16 mouse cellular contexts compared by ENCODE assay signal in genomic region chr2:21059618-21060346, GRCm38 (mm10).
DNase-seq lines count a peak whose midpoint lies in the region; ATAC-seq and TF ChIP-seq lines count a peak whose summit lies in the region.
"Had no signal": no experiment of that assay in that cellular context is flagged by ENCODE, and none has a peak within 500 bp of the region (broad histone marks: within the 10 kb centered on the region; RNA-seq: fewer than 3 reads in every experiment).

No protein-coding gene starts in this region.

- no peak overlapping the region for H3K27ac ChIP-seq in CH12.LX (ENCODE audit: insufficient read depth, low read depth)
- H3K27ac ChIP-seq in embryonic facial prominence, embryonic 10.5 days (replicated peaks) = peak overlapping the region; percentile 57
- peak overlapping the region; percentile 83 for H3K27ac ChIP-seq in hindbrain, embryonic 11.5 days (ENCODE audit: low read depth, low read length)
- H3K27ac ChIP-seq in midbrain, embryonic 13.5 days = peak overlapping the region; percentile 90
- H3K27ac ChIP-seq: lung, embryonic 15.5 days; stomach, postnatal 0 days had no signal

- in situ Hi-C loops in CH12.LX (cut with MboI; ENCODE audit: low pct_ligation_motif_present, low pct_unique_long_range_greater_than_20kb, low sequenced_read_pairs) = no loop called here

- no peak for TF ChIP-seq RAD21 in CH12.LX (IDR thresholded peaks at IDR 0.05; ENCODE audit: low read depth, low read length)

- ATAC-seq in hindbrain, embryonic 11.5 days (ENCODE audit: low FRiP score) = peak; percentile 64
- peak; percentile 67 for ATAC-seq in midbrain, embryonic 13.5 days
- ATAC-seq: CD4-positive, CD25-positive, alpha-beta regulatory T cell, adult 4 months had no signal

- H3K36me3 ChIP-seq in CH12.LX (replicated peaks in 1 of 2; ENCODE audit: control insufficient read depth in 1 of 2, insufficient read depth in 1 of 2, low read length in 1 of 2) = no peaks in the 10 kb centered on the region
- no peaks in the 10 kb centered on the region for H3K36me3 ChIP-seq in embryonic facial prominence, embryonic 10.5 days (replicated peaks)
- no peaks in the 10 kb centered on the region for H3K36me3 ChIP-seq in hindbrain, embryonic 11.5 days (ENCODE audit: control insufficient read depth, insufficient read depth, low read length)
- H3K36me3 ChIP-seq in midbrain, embryonic 13.5 days = no peaks in the 10 kb centered on the region
- H3K36me3 ChIP-seq: lung, embryonic 15.5 days had no signal

- no peak for TF ChIP-seq POLR2A in CH12.LX (IDR thresholded peaks at IDR 0.05; ENCODE audit: low read depth, low read length)

- no peak for TF ChIP-seq EP300 in CH12.LX (IDR thresholded peaks at IDR 0.05; ENCODE audit: low read length)

- H3K4me2 ChIP-seq in CH12.LX (ENCODE audit: insufficient read depth, low read depth, poor library complexity, severe bottlenecking) = peak overlapping the region; percentile 13; the same call in 1 of the 2 replicates
- no peak overlapping the region for H3K4me2 ChIP-seq in hindbrain, embryonic 11.5 days (replicated peaks; ENCODE audit: low read depth, low read length)
- peak overlapping the region; percentile 17; the same call in 1 of the 2 replicates for H3K4me2 ChIP-seq in midbrain, embryonic 13.5 days (replicated peaks)
- H3K4me2 ChIP-seq: lung, embryonic 15.5 days had no signal

- WGBS in embryonic facial prominence, embryonic 10.5 days = 29% methylated on average over 3 of the region's 3 CpGs
- 20% methylated on average over 3 of the region's 3 CpGs for WGBS in hindbrain, embryonic 11.5 days
- 7% methylated on average over 3 of the region's 3 CpGs for WGBS in midbrain, embryonic 13.5 days

- no peak overlapping the region for H3K9ac ChIP-seq in CH12.LX (ENCODE audit: insufficient read depth, low read depth)
- H3K9ac ChIP-seq in hindbrain, embryonic 11.5 days (ENCODE audit: low read depth, low read length) = no peak overlapping the region
- no peak overlapping the region for H3K9ac ChIP-seq in midbrain, embryonic 13.5 days (replicated peaks)
- H3K9ac ChIP-seq: lung, embryonic 15.5 days had no signal

- dilution Hi-C loops in CH12.LX (cut with MboI; ENCODE audit: extremely low pct_ligation_motif_present, extremely low pct_unique_long_range_greater_than_20kb, low sequenced_read_pairs) = no loop called here

- DNase-seq in CH12.LX (ENCODE audit: extremely low read depth) = no peak
- DNase-seq in embryonic facial prominence, embryonic 10.5 days (ENCODE audit: low spot score) = no peak
- DNase-seq in hindbrain, embryonic 11.5 days (ENCODE audit: low spot score) = peak; percentile 54
- no peak for DNase-seq in kidney, postnatal 4 days
- no peak for DNase-seq in cerebellum, adult 11 months
- DNase-seq in layer of hippocampus, adult 18-20 months (ENCODE audit: low spot score in 2 of 2) = no peak
- DNase-seq in layer of hippocampus, postnatal 36 days = no peak
- DNase-seq: adrenal gland, postnatal 36 days; cerebellum, postnatal 36 days; kidney, adult 11 months; spleen, adult 18-20 months; thymus, postnatal 36 days had no signal

- no peaks in the 10 kb centered on the region for H3K9me3 ChIP-seq in CH12.LX (replicated peaks; ENCODE audit: low read length)
- H3K9me3 ChIP-seq in embryonic facial prominence, embryonic 10.5 days = no peaks in the 10 kb centered on the region
- H3K9me3 ChIP-seq in hindbrain, embryonic 11.5 days (ENCODE audit: control insufficient read depth, low read length) = no peaks in the 10 kb centered on the region
- H3K9me3 ChIP-seq in midbrain, embryonic 13.5 days = no peaks in the 10 kb centered on the region
- H3K9me3 ChIP-seq: lung, embryonic 15.5 days had no signal

- peaks cover 8 to 9% of the 10 kb centered on the region in 2 experiments; a peak in 3 of 4 replicates for H3K4me1 ChIP-seq in CH12.LX (ENCODE audit: control insufficient read depth in 1 of 2, insufficient read depth in 2 of 2)
- peaks cover 14% of the 10 kb centered on the region for H3K4me1 ChIP-seq in embryonic facial prominence, embryonic 10.5 days
- H3K4me1 ChIP-seq in hindbrain, embryonic 11.5 days (replicated peaks; ENCODE audit: control insufficient read depth, insufficient read depth, low read length) = no peaks in the 10 kb centered on the region
- H3K4me1 ChIP-seq in midbrain, embryonic 13.5 days (replicated peaks) = peaks cover 23% of the 10 kb centered on the region

- no peak for TF ChIP-seq CTCF in CH12.LX (conservative IDR thresholded peaks at IDR 0.05 in 1 of 2, IDR thresholded peaks at IDR 0.05 in 1 of 2; ENCODE audit: low read depth in 2 of 2, low read length in 2 of 2)

- no peaks in the 10 kb centered on the region for H3K27me3 ChIP-seq in CH12.LX (replicated peaks)
- H3K27me3 ChIP-seq in embryonic facial prominence, embryonic 10.5 days (replicated peaks; ENCODE audit: low read depth, poor library complexity, severe bottlenecking) = no peaks in the 10 kb centered on the region
- H3K27me3 ChIP-seq in hindbrain, embryonic 11.5 days (ENCODE audit: control insufficient read depth, insufficient read depth, low read length) = no peaks in the 10 kb centered on the region
- no peaks in the 10 kb centered on the region for H3K27me3 ChIP-seq in midbrain, embryonic 13.5 days
- H3K27me3 ChIP-seq: lung, embryonic 15.5 days had no signal

- no peaks in the 10 kb centered on the region for H3K79me2 ChIP-seq in CH12.LX (replicated peaks; ENCODE audit: control insufficient read depth, extremely low read depth, insufficient read depth, poor library complexity, severe bottlenecking)

- no peak overlapping the region for H3K4me3 ChIP-seq in CH12.LX (replicated peaks in 1 of 3; ENCODE audit: low read depth in 2 of 3, low read length in 2 of 3, poor library complexity in 1 of 3)
- H3K4me3 ChIP-seq in embryonic facial prominence, embryonic 10.5 days = no peak overlapping the region
- no peak overlapping the region for H3K4me3 ChIP-seq in hindbrain, embryonic 11.5 days (ENCODE audit: low read depth, low read length)
- H3K4me3 ChIP-seq in midbrain, embryonic 13.5 days (replicated peaks) = no peak overlapping the region
- H3K4me3 ChIP-seq: lung, embryonic 15.5 days had no signal

TF ChIP-seq in CH12.LX, 34 proteins besides CTCF, POLR2A, EP300 and RAD21:
- TF ChIP-seq MXI1 (IDR thresholded peaks at IDR 0.05; ENCODE audit: low read depth, low read length) (no peak), MEF2A (IDR thresholded peaks at IDR 0.05; ENCODE audit: borderline replicate concordance, low read depth, low read length) (no peak), BHLHE40 (IDR thresholded peaks at IDR 0.05; ENCODE audit: low read depth, low read length) (no peak), MAX (IDR thresholded peaks at IDR 0.05; ENCODE audit: low read length) (no peak), RCOR1 (conservative IDR thresholded peaks at IDR 0.05; ENCODE audit: low read depth, low read length) (no peak), NELFE (IDR thresholded peaks at IDR 0.05; ENCODE audit: low read depth, low read length) (no peak), PAX5 (IDR thresholded peaks at IDR 0.05; ENCODE audit: low read length) (no peak), USF1 (IDR thresholded peaks at IDR 0.05; ENCODE audit: low read depth, low read length) (no peak), MAZ (IDR thresholded peaks at IDR 0.05; ENCODE audit: low read depth, low read length) (no peak), E2F4 (IDR thresholded peaks at IDR 0.05; ENCODE audit: insufficient replicate concordance, low read depth, low read length) (no peak), USF2 (conservative IDR thresholded peaks at IDR 0.05; ENCODE audit: low read depth, low read length) (no peak)
TF ChIP-seq in CH12.LX: peak in this region for 0.
